Mouse (Mus musculus) lung, embryonic 16.5 days (tissue): ENCODE measurements around the gene Fut8. TPM values are rescaled to one million over a fixed set of nuclear protein-coding genes. Genes with fewer than 3 reads are reported as not detected.

Experiments
- ATAC-seq: fragments of 200-750 bp; cut with Nextera tagmentation; 2 replicates; pipeline ENCODE4 v1.8.0; 2017; ENCODE audit warnings: low read depth, mild to moderate bottlenecking, moderate library complexity
- H3K27ac ChIP-seq: fragments of 300-500 bp; sonication (generic); 2 replicates; pipeline ENCODE4 v1.5.1; 2014; ENCODE audit warnings: mild to moderate bottlenecking, control low read depth, low read length
- H3K27me3 ChIP-seq: fragments of 300-500 bp; sonication (generic); 2 replicates; pipeline ENCODE4 v1.6.1; 2014; ENCODE audit warnings: low read depth, low read length, mixed read lengths; ENCODE audit not compliant: control insufficient read depth, insufficient read depth
- H3K36me3 ChIP-seq: fragments of 300-500 bp; sonication (generic); 2 replicates; pipeline ENCODE4 v1.6.1; 2014; ENCODE audit warnings: low read length; ENCODE audit not compliant: control insufficient read depth, insufficient read depth
- H3K4me1 ChIP-seq: fragments of 300-500 bp; sonication (generic); replicated peaks from 2 replicates; pipeline ENCODE4 v1.6.1; 2014; ENCODE audit warnings: low read length, mixed read lengths; ENCODE audit not compliant: control insufficient read depth, insufficient read depth
- H3K4me2 ChIP-seq: fragments of 300-500 bp; sonication (generic); 2 replicates; pipeline ENCODE4 v1.6.1; 2014; ENCODE audit warnings: low read depth, low read length, control low read depth
- H3K4me3 ChIP-seq: fragments of 300-500 bp; sonication (generic); 2 replicates; pipeline ENCODE4 v1.5.1; 2014; ENCODE audit warnings: mild to moderate bottlenecking, low read length, control low read depth
- H3K9ac ChIP-seq: fragments of 300-500 bp; sonication (generic); 2 replicates; pipeline ENCODE4 v1.6.1; 2014; ENCODE audit warnings: low read length, control low read depth
- H3K9me3 ChIP-seq: fragments of 300-500 bp; sonication (generic); 2 replicates; pipeline ENCODE4 v1.6.1; 2016; ENCODE audit warnings: low read length; ENCODE audit not compliant: control insufficient read depth
- WGBS: fragments of 180-500 bp; shearing (Covaris S2); extraction: QIAGEN DNeasy Blood & Tissue Kit; methylation state at CpG from one replicate; pipeline ENCODE4 v1.1.7; 2014; 5-methylcytosine and 5-hydroxymethylcytosine counted together
- polyA plus RNA-seq: library from polyadenylated mRNA; unstranded; fragments of >200 nt; fragmentation: Nextera tagmentation; extraction: Ambion mirVana; gene quantifications from 2 replicates; pipeline ENCODE4 v1.2.1, GENCODE M21; 2015

Fut8 gene
- 26.9 and 28.0 TPM in 2 replicates for polyA plus RNA-seq

DNA sequence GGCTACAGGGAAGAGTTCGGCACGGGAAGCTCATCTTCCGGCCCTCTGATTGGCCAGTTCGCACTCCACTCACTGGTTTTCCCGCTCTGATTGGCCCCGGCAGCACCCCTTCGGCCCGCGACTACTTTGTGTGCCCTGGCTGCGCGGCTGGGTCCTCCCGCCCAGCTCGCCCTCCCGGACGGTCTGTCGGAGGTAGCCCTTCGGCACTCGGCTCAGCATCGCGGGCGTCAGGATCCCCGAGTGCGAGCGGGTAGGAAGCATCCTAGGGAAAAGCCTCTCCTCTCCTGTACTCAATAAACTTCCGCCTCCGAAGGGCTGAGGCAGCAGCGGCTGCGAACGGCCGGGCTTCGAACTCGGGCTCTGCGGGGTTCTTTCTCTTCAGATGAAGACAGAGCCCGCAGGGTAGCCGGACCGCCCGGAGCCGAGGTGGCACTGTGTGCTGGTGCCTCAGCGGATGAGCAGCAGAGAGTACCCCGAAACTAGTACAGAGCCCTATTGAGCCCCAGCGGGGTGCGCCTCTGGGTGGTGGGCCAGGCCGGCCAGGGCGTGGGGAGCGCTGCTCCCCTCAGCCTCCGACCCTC, at the start of gene Fut8:
Fut8 (plus strand) TSS at position 176 of the 581 bp plus-strand sequence.
- Histone ChIP-seq H3K4me2 (peak within 1 kb of the TSS; percentile 97), H3K27me3 (no peaks in the 10 kb centered on the region), H3K4me1 (peaks cover 4% of the 10 kb centered on the region; the same call in 1 of the 2 replicates), H3K36me3 (no peaks in the 10 kb centered on the region), H3K27ac (peak within 1 kb of the TSS; percentile 93), H3K9me3 (no peaks in the 10 kb centered on the region), H3K9ac (peak within 1 kb of the TSS; percentile 89), H3K4me3 (peak within 1 kb of the TSS; percentile 91)
- WGBS = under 1% methylated on average over 46 of the region's 46 CpGs
- peak; percentile 85 for ATAC-seq

DNA sequence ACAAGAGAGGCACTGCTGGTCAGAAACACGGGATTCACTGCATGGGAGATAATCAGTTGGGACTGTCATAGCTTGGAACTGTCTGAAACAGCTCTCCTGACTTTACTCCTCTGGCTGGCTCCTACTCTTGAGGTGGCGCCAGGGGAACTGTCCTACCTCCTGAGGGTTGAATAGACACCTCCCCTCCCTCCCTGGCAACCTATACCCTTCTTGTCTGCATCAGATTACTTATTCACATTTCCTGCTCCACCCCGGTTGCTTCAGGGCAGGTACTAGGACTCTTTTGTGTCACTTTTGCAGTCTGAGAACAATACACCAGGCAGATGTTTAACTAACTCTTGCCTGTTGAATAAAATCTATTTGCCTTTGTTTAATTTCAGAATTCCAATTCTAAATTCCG, 48.8 kb upstream of the Fut8 start:
- WGBS = 50% methylated on average over 4 of the region's 4 CpGs
- no peak overlapping the region for H3K4me3 ChIP-seq
- no peak overlapping the region for H3K9ac ChIP-seq
- 0 out of 2 replicates have a peak, but pooled peaks cover 3% of the 10 kb centered on the region for H3K4me1 ChIP-seq
- H3K27ac ChIP-seq = no peak overlapping the region
- H3K9me3 ChIP-seq = no peaks in the 10 kb centered on the region
- no peak for ATAC-seq
- no peaks in the 10 kb centered on the region for H3K27me3 ChIP-seq
- no peak overlapping the region for H3K4me2 ChIP-seq
- H3K36me3 ChIP-seq = no peaks in the 10 kb centered on the region

DNA sequence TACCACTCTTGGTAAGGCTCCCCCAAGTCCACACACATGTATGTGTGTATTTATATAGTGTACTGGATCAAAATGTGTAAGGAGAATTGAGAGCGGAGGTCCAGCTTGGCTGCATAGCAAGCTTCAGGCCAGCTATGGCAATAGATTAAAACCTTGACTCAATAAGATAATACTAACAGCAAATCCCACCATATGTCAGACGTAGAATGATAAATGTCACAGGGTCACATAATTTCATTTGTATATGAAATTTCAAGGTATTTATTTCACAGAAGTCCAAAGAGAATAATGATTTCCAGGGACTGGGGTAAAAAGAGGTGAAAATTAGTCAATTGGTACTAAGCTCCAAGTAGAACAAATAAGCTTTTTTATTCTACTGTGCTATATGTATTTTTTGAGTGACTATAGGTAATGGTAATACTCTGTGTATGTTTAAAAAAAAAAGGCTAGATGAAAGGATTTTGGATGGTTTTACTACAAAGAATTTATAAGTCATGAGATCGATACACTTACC, 47.9 kb upstream of the Fut8 start:
- no peaks in the 10 kb centered on the region for H3K27me3 ChIP-seq
- ATAC-seq = no peak
- WGBS = 78% methylated on average over 3 of the region's 3 CpGs
- no peak overlapping the region for H3K27ac ChIP-seq
- H3K9me3 ChIP-seq = no peaks in the 10 kb centered on the region
- H3K4me3 ChIP-seq = no peak overlapping the region
- H3K4me1 ChIP-seq = 0 out of 2 replicates have a peak, but pooled peaks cover 3% of the 10 kb centered on the region
- no peaks in the 10 kb centered on the region for H3K36me3 ChIP-seq
- H3K9ac ChIP-seq = no peak overlapping the region
- no peak overlapping the region for H3K4me2 ChIP-seq

DNA sequence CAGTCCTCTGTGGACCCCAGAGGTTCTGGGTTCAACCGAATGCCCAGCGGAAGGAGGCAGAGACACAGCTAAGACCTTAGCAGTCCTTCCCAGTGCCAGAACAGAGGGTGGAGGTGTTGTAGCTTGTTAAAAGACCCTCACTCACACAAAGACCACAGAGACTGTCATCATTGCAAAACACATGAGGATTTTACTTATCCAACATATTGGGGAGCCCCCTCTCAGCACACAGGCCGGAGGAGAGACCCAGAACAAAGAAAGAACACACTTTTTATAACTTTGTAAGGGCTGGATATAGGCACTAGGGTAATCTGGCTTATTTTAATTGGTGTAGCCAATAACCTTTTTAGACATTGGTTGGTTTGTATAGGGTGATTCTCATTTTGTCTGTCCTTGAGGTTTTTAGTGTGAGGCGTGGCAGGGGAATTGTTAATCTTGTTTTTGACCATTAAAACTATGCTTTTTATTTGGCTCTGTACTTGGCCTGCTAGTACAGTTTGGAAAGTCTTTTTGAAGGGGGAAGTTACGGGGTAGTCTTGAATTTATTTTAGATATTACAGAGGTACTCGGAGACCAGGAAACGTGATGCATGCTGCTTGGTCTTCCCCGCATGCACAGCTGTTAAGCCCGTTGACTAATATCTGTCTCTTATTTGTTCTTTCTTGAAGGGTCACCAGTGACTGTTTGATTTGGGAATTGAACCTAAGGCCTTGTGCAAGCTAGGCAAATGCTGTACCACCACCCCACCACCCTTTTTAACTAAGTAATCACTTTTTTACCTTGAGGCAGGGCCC, 46.2 kb upstream of the Fut8 start:
- no peaks in the 10 kb centered on the region for H3K9me3 ChIP-seq
- no peak for ATAC-seq
- H3K4me2 ChIP-seq = no peak overlapping the region
- no peaks in the 10 kb centered on the region for H3K36me3 ChIP-seq
- H3K27ac ChIP-seq = no peak overlapping the region
- WGBS = 83% methylated on average over 9 of the region's 9 CpGs
- H3K27me3 ChIP-seq = no peaks in the 10 kb centered on the region
- no peak overlapping the region for H3K9ac ChIP-seq
- 0 out of 2 replicates have a peak, but pooled peaks cover 3% of the 10 kb centered on the region for H3K4me1 ChIP-seq
- H3K4me3 ChIP-seq = no peak overlapping the region

DNA sequence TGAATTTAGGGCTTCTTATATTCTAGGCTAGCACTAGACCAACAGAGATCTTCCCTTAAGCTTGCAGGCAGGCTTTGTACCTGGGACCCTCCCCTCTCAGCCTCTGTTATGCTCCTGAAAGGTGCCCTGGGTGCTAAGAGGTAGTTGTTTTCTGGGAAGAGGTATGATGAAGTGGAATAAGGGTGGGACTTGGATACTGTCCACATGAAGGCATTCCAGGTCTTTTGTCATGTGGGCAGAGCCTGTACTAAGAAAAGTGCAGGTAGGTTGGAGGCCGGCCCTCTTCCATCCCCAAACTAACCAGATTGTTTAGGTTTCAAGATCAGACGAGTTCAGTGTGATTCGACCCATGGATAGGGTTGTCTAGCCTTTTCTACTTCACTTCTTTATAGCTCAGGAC, 45.2 kb upstream of the Fut8 start:
- Histone ChIP-seq H3K27ac (no peak overlapping the region), H3K9me3 (no peaks in the 10 kb centered on the region), H3K4me3 (no peak overlapping the region), H3K36me3 (no peaks in the 10 kb centered on the region), H3K4me2 (no peak overlapping the region), H3K4me1 (0 out of 2 replicates have a peak, but pooled peaks cover 3% of the 10 kb centered on the region), H3K27me3 (no peaks in the 10 kb centered on the region), H3K9ac (no peak overlapping the region)
- WGBS = 64% methylated on average over 3 of the region's 3 CpGs
- 0 out of 2 replicates have a peak, but pooled peaks have one; percentile 15 for ATAC-seq

DNA sequence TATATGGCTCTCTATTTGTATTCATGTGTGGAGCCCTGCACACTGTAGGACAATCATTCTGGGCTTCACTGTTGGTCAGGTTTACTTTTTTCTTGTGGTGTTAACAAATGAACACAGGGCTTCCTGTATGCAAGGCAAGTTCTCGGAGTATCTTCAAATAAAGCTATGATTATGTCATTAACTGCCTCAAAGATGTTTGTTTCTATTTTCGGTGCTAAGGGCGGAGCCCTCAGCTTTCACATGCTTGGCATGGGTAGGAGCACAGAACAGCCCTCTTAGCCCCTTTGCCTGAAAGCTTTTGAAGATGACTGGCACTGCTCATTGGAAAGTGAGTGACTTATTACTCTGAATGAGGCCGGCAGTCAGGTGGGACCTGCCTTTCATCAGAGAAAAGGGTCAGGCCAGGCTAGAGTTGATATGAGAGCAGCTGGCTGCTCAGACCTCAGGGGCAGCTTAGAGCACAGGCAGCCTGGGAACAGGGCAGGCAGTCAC, 44.7 kb upstream of the Fut8 start:
- Histone ChIP-seq H3K4me3 (no peak overlapping the region), H3K9me3 (no peaks in the 10 kb centered on the region), H3K27me3 (no peaks in the 10 kb centered on the region), H3K27ac (no peak overlapping the region), H3K36me3 (no peaks in the 10 kb centered on the region), H3K4me1 (0 out of 2 replicates have a peak, but pooled peaks cover 3% of the 10 kb centered on the region), H3K4me2 (no peak overlapping the region), H3K9ac (no peak overlapping the region)
- ATAC-seq = no peak
- 51% methylated on average over 4 of the region's 4 CpGs for WGBS

DNA sequence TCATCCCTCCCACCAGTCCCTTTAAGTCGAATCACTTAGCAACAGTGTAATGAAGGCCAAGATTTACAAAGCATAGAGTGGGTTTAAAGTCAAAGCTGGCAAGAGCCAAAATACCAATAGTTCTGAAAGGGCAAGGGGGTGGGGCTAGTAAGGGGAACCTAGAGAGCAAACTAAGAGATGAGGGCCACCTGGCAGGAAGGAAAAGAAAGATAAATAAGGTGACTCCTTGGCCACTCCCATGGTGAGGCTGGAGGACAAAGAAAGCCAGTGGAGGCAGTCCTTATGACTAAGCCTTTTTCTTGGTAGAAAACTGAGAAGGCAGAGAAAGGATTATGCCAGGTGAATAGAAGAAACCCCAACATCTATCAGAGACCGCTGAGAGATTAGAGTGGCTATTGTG, 42.9 kb upstream of the Fut8 start:
- Histone ChIP-seq H3K36me3 (no peaks in the 10 kb centered on the region), H3K4me2 (no peak overlapping the region), H3K4me1 (0 out of 2 replicates have a peak, but pooled peaks cover 3% of the 10 kb centered on the region), H3K4me3 (no peak overlapping the region), H3K9me3 (no peaks in the 10 kb centered on the region), H3K9ac (no peak overlapping the region), H3K27me3 (no peaks in the 10 kb centered on the region), H3K27ac (no peak overlapping the region)
- ATAC-seq = peak; percentile 51
- 42% methylated on average over 2 of the region's 2 CpGs for WGBS

DNA sequence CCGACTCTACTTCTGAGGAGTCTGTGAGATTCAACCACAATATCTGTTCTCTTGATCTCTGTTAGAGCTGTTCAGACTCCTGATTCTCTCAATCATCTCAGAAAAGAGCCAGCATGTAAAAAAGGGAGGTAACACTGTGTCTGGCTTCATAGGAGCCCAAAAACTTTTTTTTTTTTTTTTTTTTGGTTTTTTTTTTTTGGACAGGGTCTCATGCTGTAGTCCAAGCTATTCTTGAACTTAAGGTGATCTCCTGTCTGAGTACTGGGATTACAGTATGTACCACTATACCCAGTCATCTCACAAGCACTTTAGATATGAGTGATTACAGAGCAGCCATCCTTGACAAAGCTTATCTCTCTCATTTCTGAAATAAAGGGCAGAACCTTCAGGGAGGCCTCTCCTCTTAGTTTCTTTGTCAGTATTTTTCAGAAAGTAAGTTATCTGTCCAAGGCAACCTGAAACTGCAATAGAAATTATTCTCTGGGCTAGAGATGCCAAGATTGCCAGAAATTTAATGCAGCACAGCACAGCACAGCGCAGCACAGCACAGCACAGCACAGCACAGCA, 41.3 kb upstream of the Fut8 start:
- Histone ChIP-seq H3K27ac (no peak overlapping the region), H3K9ac (no peak overlapping the region), H3K4me1 (0 out of 2 replicates have a peak, but pooled peaks cover 3% of the 10 kb centered on the region), H3K9me3 (no peaks in the 10 kb centered on the region), H3K4me2 (no peak overlapping the region), H3K36me3 (no peaks in the 10 kb centered on the region), H3K27me3 (no peaks in the 10 kb centered on the region), H3K4me3 (no peak overlapping the region)
- no peak for ATAC-seq
- WGBS = 90% methylated on average over 2 of the region's 2 CpGs

DNA sequence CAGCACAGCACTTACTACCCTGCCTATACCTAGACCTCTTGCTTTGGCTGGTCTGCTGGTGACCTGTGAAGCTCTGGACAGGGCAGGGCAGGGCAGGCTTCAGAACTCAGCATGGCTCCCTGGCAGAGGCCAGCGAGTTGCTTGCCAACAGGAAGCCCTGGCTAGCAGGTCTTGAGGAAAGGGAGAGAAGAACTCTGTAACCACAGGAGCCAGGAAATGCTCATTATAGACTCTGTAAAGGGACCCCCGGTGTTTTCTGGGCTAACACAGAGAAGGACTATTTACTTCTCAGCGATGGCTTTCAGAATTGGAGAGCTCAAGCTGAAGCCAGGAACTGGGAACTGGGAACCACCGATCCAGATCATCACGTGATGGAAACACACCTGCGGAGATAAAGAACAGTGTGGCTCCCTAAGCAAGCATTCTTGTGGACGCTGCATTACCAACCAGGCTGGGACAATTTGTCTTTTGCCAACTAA, 40.8 kb upstream of the Fut8 start:
- H3K9me3 ChIP-seq = no peaks in the 10 kb centered on the region

More for the DNA sequence above, 40.8 kb upstream of the Fut8 start:
- Histone ChIP-seq H3K27me3 (no peaks in the 10 kb centered on the region), H3K36me3 (no peaks in the 10 kb centered on the region), H3K27ac (no peak overlapping the region), H3K4me1 (0 out of 2 replicates have a peak, but pooled peaks cover 3% of the 10 kb centered on the region), H3K4me3 (no peak overlapping the region), H3K9ac (no peak overlapping the region), H3K4me2 (no peak overlapping the region)
- WGBS = 49% methylated on average over 7 of the region's 7 CpGs
- no peak for ATAC-seq
